Mouse (Mus musculus): ENCODE data around the gene Rpp14. TPM values are rescaled to one million over a fixed set of nuclear protein-coding genes. Genes with fewer than 3 reads are reported as not detected.

Gene Rpp14
- polyA plus RNA-seq (2015; fragmentation: Nextera tagmentation; extraction: Ambion mirVana): 43.1 and 57.9 TPM in 2 replicates

DNA sequence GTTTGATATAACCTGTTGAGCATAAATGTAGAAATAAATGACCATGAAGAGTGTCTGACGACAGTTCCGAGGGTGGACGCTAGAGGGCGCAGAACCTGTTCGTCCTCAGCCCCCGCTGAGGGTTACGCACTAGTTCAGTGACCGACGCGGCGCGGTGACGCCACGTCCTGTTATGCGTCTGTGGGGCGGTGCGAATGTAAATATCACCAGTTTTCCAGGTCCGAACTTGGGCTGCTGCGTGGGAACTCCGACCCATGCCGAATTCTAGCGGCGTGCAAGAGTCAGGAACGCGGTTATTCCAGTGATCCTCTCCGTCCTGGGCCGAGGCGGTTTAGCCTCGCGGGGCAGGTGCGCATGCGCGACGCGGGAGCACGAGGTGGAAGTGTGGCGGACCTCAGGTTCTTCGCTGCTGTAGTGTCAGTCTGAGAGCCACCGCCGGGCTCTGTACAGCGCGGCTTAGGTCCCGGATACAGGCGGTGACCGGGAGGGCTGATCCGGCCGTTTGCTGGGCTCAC is at the start of gene Rpp14:
Gene Rpp14, plus strand, starts transcription at position 203 of the 515 bp plus-strand sequence.
- H3K9me3 ChIP-seq (replicated peaks): no peaks in the 10 kb centered on the region
- peak within 1 kb of the TSS; percentile 98 for H3K27ac ChIP-seq (replicated peaks)
- H3K4me1 ChIP-seq: peaks cover 19% of the 10 kb centered on the region
- H3K4me3 ChIP-seq (replicated peaks): peak within 1 kb of the TSS; percentile 81
- peak within 1 kb of the TSS; percentile 85 for H3K9ac ChIP-seq (replicated peaks)
- peak; percentile 97 for ATAC-seq (ENCODE audit: low FRiP score)
- H3K27me3 ChIP-seq (replicated peaks): no peaks in the 10 kb centered on the region
- peaks cover 14% of the 10 kb centered on the region for H3K36me3 ChIP-seq
- WGBS: 0% methylated on average over 47 of the region's 47 CpGs
- H3K4me2 ChIP-seq: peak within 1 kb of the TSS; percentile 76

DNA sequence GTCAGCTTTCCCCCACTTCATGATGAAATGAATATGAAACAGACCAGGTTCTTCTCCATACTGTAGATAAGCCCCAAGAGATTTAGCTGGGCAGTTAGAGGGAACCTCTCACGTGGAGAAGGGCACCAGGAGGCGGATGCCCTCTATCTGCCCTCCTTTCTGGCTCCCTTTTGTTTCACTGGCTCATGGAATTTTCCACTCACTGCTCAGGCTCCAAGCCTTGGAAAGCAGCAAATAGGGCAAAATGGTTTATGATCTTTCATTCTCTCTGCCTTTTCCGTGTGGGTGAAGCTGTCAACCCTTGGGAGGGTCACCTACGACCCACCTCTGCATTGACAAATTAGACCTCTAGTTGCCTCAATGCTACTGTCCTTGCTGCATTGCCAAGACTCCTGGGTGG is 49.6 kb upstream of the Rpp14 start:
- Histone ChIP-seq H3K27ac (replicated peaks) (0 out of 2 replicates have a peak overlapping the region, but pooled peaks have one; percentile 3), H3K36me3 (peaks cover 7% of the 10 kb centered on the region; the same call in 1 of the 2 replicates), H3K4me3 (replicated peaks) (no peak overlapping the region), H3K4me1 (no peaks in the 10 kb centered on the region), H3K9ac (replicated peaks) (no peak overlapping the region), H3K9me3 (replicated peaks) (no peaks in the 10 kb centered on the region), H3K27me3 (replicated peaks) (no peaks in the 10 kb centered on the region), H3K4me2 (no peak overlapping the region)
- ATAC-seq (ENCODE audit: low FRiP score): no peak
- WGBS: 26% methylated on average over 4 of the region's 4 CpGs

DNA sequence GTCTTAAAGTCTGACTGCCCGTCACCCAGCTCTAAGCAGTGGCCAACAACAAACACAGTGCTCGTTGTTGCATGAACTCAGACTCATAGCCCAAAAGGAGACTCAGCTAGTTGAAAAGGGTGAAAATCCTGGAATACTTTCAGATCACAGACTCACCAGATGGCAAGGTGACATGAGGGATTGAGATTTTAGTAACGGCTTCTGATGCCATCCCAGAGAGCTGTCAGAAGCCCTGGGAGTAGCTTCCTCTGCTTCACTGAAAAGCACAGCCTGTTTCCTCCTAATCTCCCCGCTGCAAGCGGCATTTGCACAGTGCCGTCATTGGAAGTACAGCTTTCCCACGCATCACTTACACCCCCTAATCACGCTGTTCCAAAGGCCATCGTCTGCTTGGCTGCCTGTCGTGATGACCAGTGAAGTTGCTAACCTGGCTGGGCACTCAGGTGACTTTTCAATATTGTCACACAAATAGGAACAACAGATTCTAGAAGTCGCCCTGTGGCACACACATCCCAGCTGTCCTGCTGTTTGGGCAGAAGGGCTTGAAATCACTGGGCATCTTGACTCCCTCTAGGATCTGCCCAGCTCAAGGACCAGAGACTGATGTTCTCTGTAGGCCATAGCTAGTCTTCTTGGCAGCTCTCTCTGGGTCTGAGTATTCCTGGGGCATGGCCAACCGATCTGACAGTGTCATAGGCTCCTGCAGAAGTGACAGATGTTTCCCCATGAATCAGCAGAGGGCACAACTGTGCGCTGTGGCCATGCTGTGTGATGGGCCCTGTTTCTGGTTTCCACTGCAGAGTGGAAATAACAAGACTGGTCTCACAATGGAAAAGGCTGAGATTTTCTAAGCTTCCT is 47.9 kb upstream of the Rpp14 start:
- Histone ChIP-seq H3K4me1 (no peaks in the 10 kb centered on the region), H3K9ac (replicated peaks) (no peak overlapping the region), H3K36me3 (peaks cover 7% of the 10 kb centered on the region; the same call in 1 of the 2 replicates), H3K4me2 (no peak overlapping the region), H3K4me3 (replicated peaks) (no peak overlapping the region), H3K9me3 (replicated peaks) (no peaks in the 10 kb centered on the region), H3K27ac (replicated peaks) (no peak overlapping the region; the same call in 1 of the 2 replicates), H3K27me3 (replicated peaks) (no peaks in the 10 kb centered on the region)
- WGBS: 71% methylated on average over 13 of the region's 13 CpGs
- no peak for ATAC-seq (ENCODE audit: low FRiP score)

DNA sequence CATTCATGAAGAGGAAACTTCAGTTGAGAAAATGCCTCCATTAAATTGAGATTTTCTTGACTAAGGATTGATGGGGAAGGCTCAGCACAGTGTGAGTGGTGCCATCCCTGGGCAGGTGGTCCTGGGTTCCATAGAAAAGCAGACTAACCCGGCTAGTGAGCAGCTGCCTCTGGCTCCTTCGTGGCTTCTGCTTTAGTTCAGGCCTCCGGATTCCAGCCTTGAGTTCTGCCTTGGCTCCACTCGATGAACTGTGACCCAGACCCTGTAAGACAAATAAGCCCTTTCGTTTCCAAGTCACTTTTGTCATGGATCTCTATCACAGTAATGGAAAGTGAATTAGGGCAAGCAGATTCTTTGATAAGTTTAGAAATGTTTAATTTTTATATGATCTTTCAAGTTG is 45.6 kb upstream of the Rpp14 start:
- Histone ChIP-seq H3K27ac (replicated peaks) (no peak overlapping the region), H3K4me1 (no peaks in the 10 kb centered on the region), H3K4me3 (replicated peaks) (no peak overlapping the region), H3K4me2 (no peak overlapping the region), H3K9ac (replicated peaks) (no peak overlapping the region), H3K9me3 (replicated peaks) (no peaks in the 10 kb centered on the region), H3K36me3 (no peaks in the 10 kb centered on the region), H3K27me3 (replicated peaks) (no peaks in the 10 kb centered on the region)
- WGBS: 78% methylated on average over 5 of the region's 5 CpGs
- ATAC-seq (ENCODE audit: low FRiP score): no peak

DNA sequence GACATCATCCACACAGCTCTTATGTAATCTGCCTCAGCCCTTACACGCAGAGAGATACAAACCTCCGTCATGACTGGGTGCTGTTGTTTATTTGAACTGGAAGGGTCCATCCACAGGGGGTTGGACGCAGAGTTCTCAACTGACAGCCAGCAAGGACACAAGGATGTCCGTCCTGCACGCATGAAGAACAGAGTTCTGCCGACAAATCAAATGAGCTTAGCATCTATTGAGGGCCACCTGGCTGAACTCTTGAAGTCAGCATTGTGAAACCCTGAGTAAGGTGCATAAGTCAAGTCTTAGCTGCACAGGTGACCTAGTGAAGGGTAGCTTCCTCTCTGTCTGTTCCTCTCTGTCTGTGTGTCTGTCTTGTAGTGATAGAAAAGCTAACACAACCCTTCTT is 44.2 kb upstream of the Rpp14 start:
- no peak overlapping the region for H3K9ac ChIP-seq (replicated peaks)
- H3K36me3 ChIP-seq: no peaks in the 10 kb centered on the region
- 91% methylated on average over 6 of the region's 6 CpGs for WGBS
- H3K27ac ChIP-seq (replicated peaks): no peak overlapping the region
- no peak for ATAC-seq (ENCODE audit: low FRiP score)
- no peaks in the 10 kb centered on the region for H3K9me3 ChIP-seq (replicated peaks)
- H3K4me1 ChIP-seq: no peaks in the 10 kb centered on the region
- H3K4me3 ChIP-seq (replicated peaks): no peak overlapping the region
- no peak overlapping the region for H3K4me2 ChIP-seq
- no peaks in the 10 kb centered on the region for H3K27me3 ChIP-seq (replicated peaks)

DNA sequence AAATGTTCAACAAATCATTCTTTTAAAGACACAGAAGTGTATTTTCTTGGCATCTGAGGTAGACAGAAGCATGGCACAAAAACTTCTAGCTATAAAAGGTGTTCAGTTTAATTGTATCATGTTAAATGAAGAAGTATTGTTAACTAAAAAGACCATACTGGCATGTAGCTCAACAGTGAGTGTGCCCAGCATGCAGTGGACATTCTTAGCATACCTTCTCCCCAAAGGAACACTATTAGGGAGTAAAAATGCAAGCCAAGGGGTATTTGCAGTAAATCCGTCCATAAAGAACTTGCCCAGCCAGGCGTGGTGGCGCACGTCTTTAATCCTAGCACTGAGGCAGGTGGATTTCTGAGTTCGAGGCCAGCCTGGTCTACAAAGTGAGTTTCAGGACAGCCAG is 43.8 kb upstream of the Rpp14 start:
- no peaks in the 10 kb centered on the region for H3K27me3 ChIP-seq (replicated peaks)
- no peak overlapping the region for H3K4me3 ChIP-seq (replicated peaks)
- no peak overlapping the region for H3K27ac ChIP-seq (replicated peaks)
- WGBS: 78% methylated on average over 5 of the region's 5 CpGs
- ATAC-seq (ENCODE audit: low FRiP score): no peak
- no peaks in the 10 kb centered on the region for H3K4me1 ChIP-seq
- no peak overlapping the region for H3K4me2 ChIP-seq
- no peaks in the 10 kb centered on the region for H3K9me3 ChIP-seq (replicated peaks)
- no peaks in the 10 kb centered on the region for H3K36me3 ChIP-seq
- no peak overlapping the region for H3K9ac ChIP-seq (replicated peaks)

DNA sequence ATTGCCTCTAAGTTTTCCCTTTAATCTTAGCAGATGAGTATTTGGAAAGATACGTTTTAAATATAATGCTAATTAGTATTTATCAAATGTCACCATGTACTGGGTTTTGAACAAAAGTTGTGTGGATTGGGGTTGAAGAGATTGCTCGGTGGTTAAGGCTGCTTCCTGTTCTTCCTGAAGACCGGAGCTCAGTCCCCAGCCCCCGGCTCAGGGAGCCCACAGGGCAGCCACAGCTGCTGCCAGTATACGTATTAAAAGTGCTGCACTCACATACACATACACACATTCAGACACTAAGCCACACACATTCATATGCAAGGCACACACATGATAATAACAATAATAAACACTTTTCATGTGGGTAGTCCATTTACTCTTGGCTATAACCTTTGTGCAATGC is 42.0 kb upstream of the Rpp14 start:
- H3K9ac ChIP-seq (replicated peaks): no peak overlapping the region
- no peaks in the 10 kb centered on the region for H3K9me3 ChIP-seq (replicated peaks)
- H3K27ac ChIP-seq (replicated peaks): no peak overlapping the region
- no peak overlapping the region for H3K4me2 ChIP-seq
- no peaks in the 10 kb centered on the region for H3K27me3 ChIP-seq (replicated peaks)
- H3K36me3 ChIP-seq: no peaks in the 10 kb centered on the region
- 80% methylated on average over 5 of the region's 5 CpGs for WGBS
- H3K4me1 ChIP-seq: no peaks in the 10 kb centered on the region
- no peak for ATAC-seq (ENCODE audit: low FRiP score)
- no peak overlapping the region for H3K4me3 ChIP-seq (replicated peaks)

DNA sequence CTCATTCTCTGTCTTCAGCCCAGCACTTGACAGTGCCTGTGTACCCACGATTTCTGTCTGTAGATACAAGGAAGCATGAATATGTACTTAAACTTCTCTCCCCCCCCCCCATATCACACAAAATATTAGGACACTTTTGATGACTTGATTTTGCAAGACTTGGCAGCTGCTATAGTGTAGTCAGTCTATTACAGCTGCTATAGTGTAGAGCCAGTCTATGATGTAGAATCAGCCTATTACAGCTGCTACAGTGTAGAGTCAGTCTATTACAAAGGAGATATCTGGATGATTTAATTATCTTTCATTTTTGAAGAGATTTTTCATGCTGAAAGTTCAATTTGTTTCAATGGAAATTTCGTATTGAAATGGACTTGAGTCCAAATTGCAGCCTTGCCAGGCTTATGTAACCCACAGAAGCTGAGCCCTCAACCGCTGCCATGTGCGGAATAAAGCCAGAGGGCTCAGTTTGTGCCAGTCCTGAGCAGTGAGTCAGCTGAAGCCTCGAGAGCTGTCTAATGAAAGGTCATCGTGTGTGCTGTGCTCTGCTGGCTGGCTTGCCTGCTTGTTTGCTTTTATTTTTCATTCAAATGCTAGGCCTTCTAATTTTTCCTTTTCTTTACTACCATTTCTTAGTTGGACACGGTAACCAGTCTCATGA is 41.2 kb upstream of the Rpp14 start:
- no peak overlapping the region for H3K4me2 ChIP-seq
- H3K27me3 ChIP-seq (replicated peaks): no peaks in the 10 kb centered on the region
- H3K4me1 ChIP-seq: no peaks in the 10 kb centered on the region
- no peaks in the 10 kb centered on the region for H3K36me3 ChIP-seq
- H3K9ac ChIP-seq (replicated peaks): no peak overlapping the region
- H3K9me3 ChIP-seq (replicated peaks): no peaks in the 10 kb centered on the region
- H3K4me3 ChIP-seq (replicated peaks): no peak overlapping the region
- no peak for ATAC-seq (ENCODE audit: low FRiP score)
- WGBS: 83% methylated on average over 7 of the region's 7 CpGs
- no peak overlapping the region for H3K27ac ChIP-seq (replicated peaks)

DNA sequence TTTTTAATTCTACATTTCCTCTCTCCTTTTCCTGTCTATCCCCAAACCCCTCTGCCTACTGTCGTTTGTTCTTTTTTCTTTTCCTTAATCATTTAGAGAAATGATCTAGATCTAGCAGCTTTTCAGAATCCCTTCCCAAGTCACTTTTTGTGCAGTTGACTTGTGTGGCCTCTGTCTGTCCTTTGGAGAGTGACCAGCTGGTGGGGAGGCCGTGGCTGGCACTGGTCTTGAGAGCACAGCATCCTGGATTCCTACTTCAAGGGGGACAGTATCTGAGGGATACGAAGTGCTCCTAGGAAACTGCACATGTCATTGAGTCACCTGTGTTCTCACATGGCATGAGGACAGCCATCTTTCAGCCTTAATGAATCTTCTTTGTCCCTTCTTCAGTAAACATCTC is 40.0 kb upstream of the Rpp14 start:
- Histone ChIP-seq H3K9ac (replicated peaks) (no peak overlapping the region), H3K4me2 (no peak overlapping the region), H3K4me1 (no peaks in the 10 kb centered on the region), H3K9me3 (replicated peaks) (no peaks in the 10 kb centered on the region), H3K27me3 (replicated peaks) (no peaks in the 10 kb centered on the region), H3K36me3 (0 out of 2 replicates have a peak, but pooled peaks cover 5% of the 10 kb centered on the region), H3K4me3 (replicated peaks) (no peak overlapping the region), H3K27ac (replicated peaks) (no peak overlapping the region)
- 84% methylated on average over 3 of the region's 3 CpGs for WGBS
- ATAC-seq (ENCODE audit: low FRiP score): no peak

DNA sequence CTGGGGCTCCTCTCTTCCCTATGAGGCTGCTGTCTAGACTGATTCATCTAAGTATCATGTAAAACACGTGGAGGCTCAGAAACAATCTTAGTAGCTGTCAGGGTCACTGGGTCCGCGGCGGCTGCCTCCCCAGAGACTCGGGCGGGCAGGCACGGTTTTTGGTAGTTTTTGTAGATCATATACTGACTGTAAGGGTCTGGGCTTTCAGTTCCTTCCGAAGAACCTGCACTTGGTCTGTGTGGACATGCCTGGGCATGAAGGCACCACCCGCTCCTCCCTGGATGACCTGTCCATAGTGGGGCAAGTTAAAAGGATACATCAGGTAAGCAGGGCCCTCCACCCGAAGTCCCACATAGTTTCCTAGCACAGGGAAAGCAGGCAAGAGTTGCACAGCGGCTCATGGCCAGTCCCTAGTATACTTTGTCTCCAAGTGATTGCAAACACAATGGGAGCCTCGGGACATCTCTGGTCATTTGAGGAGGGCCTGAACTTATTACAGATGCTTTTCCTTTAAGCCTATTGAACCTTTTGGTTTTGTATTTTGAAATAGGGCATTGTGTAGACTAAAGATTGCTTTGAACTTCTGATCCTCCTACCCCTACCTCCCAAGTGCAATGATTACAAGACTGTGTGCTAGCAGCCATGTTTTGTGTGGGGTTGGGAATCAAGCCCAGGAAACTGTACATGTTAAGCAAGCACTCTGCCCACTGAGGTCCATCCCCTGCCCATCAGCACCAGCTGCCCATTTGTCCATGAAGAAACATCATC is 39.1 kb upstream of the Rpp14 start:
- Histone ChIP-seq H3K4me2 (no peak overlapping the region), H3K36me3 (0 out of 2 replicates have a peak, but pooled peaks cover 5% of the 10 kb centered on the region), H3K4me3 (replicated peaks) (no peak overlapping the region), H3K9me3 (replicated peaks) (no peaks in the 10 kb centered on the region), H3K9ac (replicated peaks) (no peak overlapping the region), H3K4me1 (no peaks in the 10 kb centered on the region), H3K27ac (replicated peaks) (no peak overlapping the region), H3K27me3 (replicated peaks) (no peaks in the 10 kb centered on the region)
- ATAC-seq (ENCODE audit: low FRiP score): no peak
- 88% methylated on average over 12 of the region's 12 CpGs for WGBS

DNA sequence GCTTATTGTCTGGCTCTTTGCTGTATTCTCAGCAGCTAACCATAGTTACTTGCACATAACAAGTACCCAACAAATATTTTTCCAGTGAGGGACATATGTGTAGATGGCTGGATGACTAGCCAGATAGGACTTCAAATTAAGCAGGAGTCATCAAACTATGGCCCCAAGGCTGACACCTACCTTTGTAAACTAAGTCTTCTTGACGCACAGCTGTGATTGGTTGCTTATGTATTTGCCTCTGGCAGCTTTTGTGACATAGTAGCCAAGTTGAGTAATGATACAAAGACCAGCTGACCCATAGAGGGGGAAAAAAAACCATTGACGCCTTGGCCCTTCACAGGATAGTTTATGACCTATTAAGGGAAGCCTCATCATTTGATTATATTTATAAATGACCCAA is 38.0 kb upstream of the Rpp14 start:
- no peaks in the 10 kb centered on the region for H3K9me3 ChIP-seq (replicated peaks)
- no peak overlapping the region for H3K9ac ChIP-seq (replicated peaks)
- 84% methylated on average over 2 of the region's 2 CpGs for WGBS
- no peaks in the 10 kb centered on the region for H3K27me3 ChIP-seq (replicated peaks)
- no peak for ATAC-seq (ENCODE audit: low FRiP score)
- no peaks in the 10 kb centered on the region for H3K4me1 ChIP-seq
- no peak overlapping the region for H3K4me2 ChIP-seq
- no peak overlapping the region for H3K27ac ChIP-seq (replicated peaks)
- H3K36me3 ChIP-seq: peaks cover 8% of the 10 kb centered on the region
- no peak overlapping the region for H3K4me3 ChIP-seq (replicated peaks)

Measured in neural tube, embryonic 15.5 days (tissue).